Mouse (Mus musculus) embryo, embryonic 11 days (tissue): ENCODE data around the gene Arpp19.

ENCODE experiments used
- DNase-seq: peaks from one replicate; pipeline ENCODE4 v3.0.0-alpha.2; 2015

Gene Arpp19

GRCm38 (mm10) chr9:75040566-75040965 lies 3.2 kb downstream of the Arpp19 start:
- no peak for DNase-seq

- DNase-seq, result no peak
These were observed 4.6 kb downstream of the Arpp19 start for GRCm38 (mm10) chr9:75041840-75042525.

- DNase-seq, result no peak
These were observed 5.8 kb downstream of the Arpp19 start for GRCm38 (mm10) chr9:75043191-75043590.

GRCm38 (mm10) chr9:75047079-75047478 lies 9.7 kb downstream of the Arpp19 start:
- DNase-seq, result no peak

- no peak for DNase-seq
These were observed 11.7 kb downstream of the Arpp19 start for GRCm38 (mm10) chr9:75049100-75049499.

GRCm38 (mm10) chr9:75050003-75050402 lies 12.6 kb downstream of the Arpp19 start:
- DNase-seq, result peak; percentile 81

- no peak for DNase-seq
These were observed 14.4 kb downstream of the Arpp19 start for GRCm38 (mm10) chr9:75051841-75052240.

- DNase-seq, result no peak
These were observed 17.6 kb downstream of the Arpp19 start for GRCm38 (mm10) chr9:75055046-75055445.

GRCm38 (mm10) chr9:75064678-75065331 lies 27.4 kb downstream of the Arpp19 start:
- no peak for DNase-seq

GRCm38 (mm10) chr9:75070457-75071028 lies 33.1 kb downstream of the Arpp19 start, which contains the start of gene Myo5a:
TSS of gene Myo5a (plus strand) at chr9:75071015.
- DNase-seq, result no peak

GRCm38 (mm10) chr9:75071029-75071705 lies 33.8 kb downstream of the Arpp19 start:
- peak; percentile 90 for DNase-seq

GRCm38 (mm10) chr9:75071706-75072192 lies 34.3 kb downstream of the Arpp19 start:
- no peak for DNase-seq

- peak; percentile 10 for DNase-seq
These were observed 34.9 kb downstream of the Arpp19 start for GRCm38 (mm10) chr9:75072361-75072760.

GRCm38 (mm10) chr9:75077191-75077590 lies 39.8 kb downstream of the Arpp19 start:
- no peak for DNase-seq

- peak; percentile 5 for DNase-seq
These were observed 47.9 kb downstream of the Arpp19 start for GRCm38 (mm10) chr9:75085242-75085824.

GRCm38 (mm10) chr9:75087823-75088222 lies 50.4 kb downstream of the Arpp19 start:
- DNase-seq, result no peak

GRCm38 (mm10) chr9:75089285-75089684 lies 51.9 kb downstream of the Arpp19 start:
- no peak for DNase-seq

GRCm38 (mm10) chr9:75092134-75092533 lies 54.7 kb downstream of the Arpp19 start:
- DNase-seq, result no peak

- DNase-seq, result no peak
These were observed 57.3 kb downstream of the Arpp19 start for GRCm38 (mm10) chr9:75094762-75095161.

- DNase-seq, result no peak
These were observed 61.5 kb downstream of the Arpp19 start for GRCm38 (mm10) chr9:75098937-75099336.

GRCm38 (mm10) chr9:75100157-75100781 lies 62.9 kb downstream of the Arpp19 start:
- no peak for DNase-seq

GRCm38 (mm10) chr9:75102131-75102530 lies 64.7 kb downstream of the Arpp19 start:
- no peak for DNase-seq
